Mouse (Mus musculus) liver, adult 2 months (tissue): ENCODE measurements around the gene Mdga1. TPM values are rescaled to one million over a fixed set of nuclear protein-coding genes. Genes with fewer than 3 reads are reported as not detected.

Source experiments
- DNase-seq: peaks from one replicate; pipeline ENCODE4 v3.0.0-alpha.2; 2011; ENCODE audit warnings: low read depth, low spot score; ENCODE audit errors: extremely low read depth
- H3K27ac ChIP-seq: fragments of 200-500 bp; replicated peaks from 2 replicates; pipeline ENCODE4 v1.5.1; 2012; ENCODE audit warnings: low read depth, mild to moderate bottlenecking, control low read depth, inconsistent platforms, low read length; ENCODE audit not compliant: insufficient read depth
- H3K27me3 ChIP-seq: fragments of 200-500 bp; 2 replicates; pipeline ENCODE4 v1.6.1; 2012; ENCODE audit warnings: mild to moderate bottlenecking, moderate library complexity, low read length, inconsistent platforms; ENCODE audit not compliant: control insufficient read depth, insufficient read depth
- H3K36me3 ChIP-seq: fragments of 200-500 bp; 2 replicates; pipeline ENCODE4 v1.6.1; 2012; ENCODE audit warnings: low read length, inconsistent platforms; ENCODE audit not compliant: control insufficient read depth, insufficient read depth
- H3K4me1 ChIP-seq: fragments of 200-500 bp; 2 replicates; pipeline ENCODE4 v1.6.1; 2011; ENCODE audit warnings: low read length; ENCODE audit not compliant: control insufficient read depth, insufficient read depth
- H3K4me3 ChIP-seq: fragments of 200-500 bp; 2 replicates; pipeline ENCODE4 v1.5.1; 2011; ENCODE audit warnings: low read depth, mild to moderate bottlenecking, control low read depth, low read length, moderate library complexity; ENCODE audit not compliant: insufficient read depth
- H3K79me2 ChIP-seq: fragments of 200-500 bp; 2 replicates; pipeline ENCODE4 v1.6.1; 2012; ENCODE audit warnings: inconsistent platforms, mild to moderate bottlenecking, low read length, moderate library complexity; ENCODE audit not compliant: control insufficient read depth, insufficient read depth
- H3K9ac ChIP-seq: fragments of 200-500 bp; 2 replicates; pipeline ENCODE4 v1.6.1; 2012; ENCODE audit warnings: low read depth, mild to moderate bottlenecking, control low read depth, inconsistent platforms, low read length
- CTCF ChIP-seq: fragments of 200-500 bp; IDR thresholded peaks from 2 replicates; pipeline ENCODE4 v1.5.1; 2011; ENCODE audit warnings: low read depth, low read length, control low read depth
- POLR2A ChIP-seq: fragments of 200-500 bp; IDR thresholded peaks from 2 replicates; pipeline ENCODE4 v1.6.1; 2011; ENCODE audit warnings: low read length, control low read depth; ENCODE audit not compliant: insufficient read depth; ENCODE audit errors: extremely low read depth
- WGBS: fragments of 180-500 bp; shearing (Covaris S2); methylation state at CpG from one replicate; pipeline ENCODE4 v1.1.7; 2018; 5-methylcytosine and 5-hydroxymethylcytosine counted together
- polyA plus RNA-seq: library from polyadenylated mRNA; depleted of rRNA; stranded (reverse); fragments of >200 nt; gene quantifications from 2 replicates; pipeline ENCODE4 v1.2.3, GENCODE M21; 2012
- total RNA-seq: library from RNA; depleted of rRNA; stranded (reverse); fragments of >200 nt; gene quantifications from 2 replicates; pipeline ENCODE4 v1.2.3, GENCODE M21; 2014

Gene Mdga1
- total and polyA plus RNA-seq, 2 experiments: 0.09 to 0.64 TPM

GRCm38 (mm10) chr17:29989653-29990052, 19.8 kb upstream of the Mdga1 start:
- no peaks in the 10 kb centered on the region for H3K27me3 ChIP-seq
- 91% methylated on average over 5 of the region's 5 CpGs for WGBS
- H3K4me3 ChIP-seq: no peak overlapping the region
- H3K4me1 ChIP-seq: peaks cover 3% of the 10 kb centered on the region; the same call in 1 of the 2 replicates
- no peaks in the 10 kb centered on the region for H3K36me3 ChIP-seq
- TF ChIP-seq POLR2A (no peak), CTCF (no peak)
- H3K79me2 ChIP-seq: no peaks in the 10 kb centered on the region
- no peak overlapping the region for H3K27ac ChIP-seq
- H3K9ac ChIP-seq: no peak overlapping the region
- no peak for DNase-seq

GRCm38 (mm10) chr17:29988141-29988540, 18.3 kb upstream of the Mdga1 start:
- WGBS: 60% methylated on average over 5 of the region's 5 CpGs
- Histone ChIP-seq H3K36me3 (no peaks in the 10 kb centered on the region), H3K4me1 (peaks cover 3% of the 10 kb centered on the region; the same call in 1 of the 2 replicates), H3K4me3 (no peak overlapping the region), H3K79me2 (no peaks in the 10 kb centered on the region), H3K27me3 (no peaks in the 10 kb centered on the region), H3K9ac (no peak overlapping the region), H3K27ac (no peak overlapping the region)
- DNase-seq: no peak
- TF ChIP-seq CTCF (no peak), POLR2A (no peak)

GRCm38 (mm10) chr17:29985534-29985933, 15.6 kb upstream of the Mdga1 start:
- H3K27ac ChIP-seq: no peak overlapping the region
- 24% methylated on average over 3 of the region's 3 CpGs for WGBS
- peaks cover 3% of the 10 kb centered on the region; the same call in 1 of the 2 replicates for H3K4me1 ChIP-seq
- peak; percentile 75 for DNase-seq
- TF ChIP-seq POLR2A (no peak), CTCF (no peak)
- no peak overlapping the region for H3K4me3 ChIP-seq
- H3K36me3 ChIP-seq: no peaks in the 10 kb centered on the region
- H3K9ac ChIP-seq: no peak overlapping the region
- no peaks in the 10 kb centered on the region for H3K27me3 ChIP-seq
- H3K79me2 ChIP-seq: no peaks in the 10 kb centered on the region

GRCm38 (mm10) chr17:29984931-29985330, 15.0 kb upstream of the Mdga1 start:
- peaks cover 3% of the 10 kb centered on the region; the same call in 1 of the 2 replicates for H3K4me1 ChIP-seq
- WGBS: 85% methylated on average over 7 of the region's 7 CpGs
- no peak for DNase-seq
- H3K79me2 ChIP-seq: no peaks in the 10 kb centered on the region
- H3K9ac ChIP-seq: no peak overlapping the region
- no peak for TF ChIP-seq CTCF
- no peak for TF ChIP-seq POLR2A
- H3K36me3 ChIP-seq: no peaks in the 10 kb centered on the region
- no peaks in the 10 kb centered on the region for H3K27me3 ChIP-seq
- H3K4me3 ChIP-seq: no peak overlapping the region
- no peak overlapping the region for H3K27ac ChIP-seq

- Histone ChIP-seq H3K4me1 (peaks cover 3% of the 10 kb centered on the region; the same call in 1 of the 2 replicates), H3K4me3 (no peak overlapping the region), H3K27me3 (no peaks in the 10 kb centered on the region), H3K79me2 (no peaks in the 10 kb centered on the region), H3K9ac (no peak overlapping the region), H3K27ac (no peak overlapping the region), H3K36me3 (no peaks in the 10 kb centered on the region)
- no peak for TF ChIP-seq CTCF
- no peak for TF ChIP-seq POLR2A
- no peak for DNase-seq
- WGBS: 89% methylated on average over 5 of the region's 5 CpGs
Measured at GRCm38 (mm10) chr17:29983190-29983589, 13.3 kb upstream of the Mdga1 start.

GRCm38 (mm10) chr17:29981568-29981967, 11.7 kb upstream of the Mdga1 start:
- Histone ChIP-seq H3K36me3 (no peaks in the 10 kb centered on the region), H3K9ac (no peak overlapping the region), H3K4me3 (no peak overlapping the region), H3K79me2 (no peaks in the 10 kb centered on the region), H3K4me1 (peaks cover 3% of the 10 kb centered on the region; the same call in 1 of the 2 replicates), H3K27ac (no peak overlapping the region), H3K27me3 (no peaks in the 10 kb centered on the region)
- TF ChIP-seq POLR2A: no peak
- TF ChIP-seq CTCF: no peak
- WGBS: 84% methylated on average over 8 of the region's 8 CpGs
- DNase-seq: no peak
